Mouse (Mus musculus) kidney, embryonic 16.5 days (tissue): ENCODE data around the gene Fggy. TPM values are rescaled to one million over a fixed set of nuclear protein-coding genes. Genes with fewer than 3 reads are reported as not detected.

Experiments
- ATAC-seq: fragments of 200-750 bp; cut with Nextera tagmentation; 2 replicates; pipeline ENCODE4 v1.8.0; 2017; ENCODE audit warnings: moderate TSS enrichment; ENCODE audit not compliant: low FRiP score, low TSS enrichment
- H3K27ac ChIP-seq: fragments of 300-500 bp; sonication (generic); 2 replicates; pipeline ENCODE4 v1.5.1; 2014; ENCODE audit warnings: low read length
- H3K27me3 ChIP-seq: fragments of 300-500 bp; sonication (generic); 2 replicates; pipeline ENCODE4 v1.6.1; 2014; ENCODE audit warnings: low read length, control low read depth, mixed read lengths; ENCODE audit not compliant: insufficient read depth
- H3K36me3 ChIP-seq: fragments of 300-500 bp; sonication (generic); 2 replicates; pipeline ENCODE4 v1.6.1; 2014; ENCODE audit warnings: low read length, control low read depth, mixed read lengths; ENCODE audit not compliant: insufficient read depth
- H3K4me1 ChIP-seq: fragments of 300-500 bp; sonication (generic); 2 replicates; pipeline ENCODE4 v1.6.1; 2014; ENCODE audit warnings: low read length, control low read depth, mixed read lengths; ENCODE audit not compliant: insufficient read depth
- H3K4me2 ChIP-seq: fragments of 300-500 bp; sonication (generic); replicated peaks from 2 replicates; pipeline ENCODE4 v1.6.1; 2014; ENCODE audit warnings: low read depth, low read length
- H3K4me3 ChIP-seq: fragments of 300-500 bp; sonication (generic); 2 replicates; pipeline ENCODE4 v1.5.1; 2014; ENCODE audit warnings: mild to moderate bottlenecking, low read length
- H3K9ac ChIP-seq: fragments of 300-500 bp; sonication (generic); replicated peaks from 2 replicates; pipeline ENCODE4 v1.6.1; 2014; ENCODE audit warnings: low read length
- H3K9me3 ChIP-seq: fragments of 300-500 bp; sonication (generic); 2 replicates; pipeline ENCODE4 v1.6.1; 2016; ENCODE audit warnings: low read length, control low read depth
- WGBS: fragments of 180-500 bp; shearing (Covaris S2); extraction: QIAGEN DNeasy Blood & Tissue Kit; methylation state at CpG from one replicate; pipeline ENCODE4 v1.1.7; 2014; 5-methylcytosine and 5-hydroxymethylcytosine counted together
- polyA plus RNA-seq: library from polyadenylated mRNA; unstranded; fragments of >200 nt; fragmentation: Nextera tagmentation; extraction: Ambion mirVana; gene quantifications from 2 replicates; pipeline ENCODE4 v1.2.1, GENCODE M21; 2015

The Fggy gene
- polyA plus RNA-seq, 1 experiment from 2014 or later: 42.7 TPM

DNA sequence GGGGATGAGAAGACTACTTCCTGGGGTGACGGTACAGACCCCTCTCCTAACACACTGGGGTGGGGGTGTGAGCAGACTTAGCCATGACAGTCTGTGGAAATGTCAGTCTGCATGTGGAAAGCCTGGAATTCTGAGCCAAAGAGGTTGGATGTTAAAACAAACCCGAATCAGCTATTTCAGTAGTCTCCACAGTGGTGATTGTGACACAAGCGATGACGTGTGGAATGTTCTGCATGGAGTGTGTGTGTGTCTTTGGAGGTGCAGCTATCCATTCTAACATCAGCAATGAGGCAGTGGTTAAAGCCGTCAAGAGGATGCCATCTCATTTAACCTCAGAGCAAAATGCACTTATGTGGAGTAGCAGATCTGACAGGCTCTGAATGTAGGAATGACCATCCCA, 192.9 kb downstream of the Fggy start:
- Histone ChIP-seq H3K4me3 (no peak overlapping the region), H3K36me3 (no peaks in the 10 kb centered on the region), H3K4me1 (no peaks in the 10 kb centered on the region), H3K27me3 (no peaks in the 10 kb centered on the region), H3K9ac (no peak overlapping the region), H3K27ac (no peak overlapping the region), H3K9me3 (no peaks in the 10 kb centered on the region), H3K4me2 (no peak overlapping the region)
- 84% methylated on average over 5 of the region's 5 CpGs for WGBS
- ATAC-seq: no peak

DNA sequence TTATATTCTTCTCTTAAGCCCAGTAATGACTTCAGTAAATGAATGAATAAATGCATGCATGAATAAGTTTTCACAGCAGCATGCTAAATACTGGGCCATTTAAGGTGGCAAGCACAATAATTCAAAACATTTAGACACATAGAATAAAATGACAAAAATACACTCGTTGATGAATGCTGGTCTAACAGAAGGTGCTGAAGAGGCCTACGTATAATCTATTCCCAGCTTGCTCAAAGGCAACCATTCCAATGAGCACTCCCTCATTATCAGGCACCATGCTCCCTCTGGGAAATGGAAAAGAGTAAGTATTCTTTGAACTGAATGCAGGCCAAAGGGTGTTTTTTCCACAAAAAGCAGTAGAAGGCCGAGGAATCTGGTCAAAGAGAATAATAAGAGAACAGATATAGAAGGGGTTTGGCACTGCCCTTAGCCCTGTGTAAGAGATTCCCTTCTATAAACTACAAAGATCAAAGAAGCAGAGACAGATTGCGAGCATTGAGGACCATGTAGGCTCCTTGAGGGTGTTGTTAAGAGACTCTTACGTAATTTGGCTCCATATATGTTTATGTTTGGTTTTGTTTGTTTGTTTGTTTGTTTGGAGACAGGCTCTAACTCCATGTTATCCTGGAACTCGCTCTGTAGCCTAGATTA, 195.4 kb downstream of the Fggy start:
- 85% methylated on average over 6 of the region's 6 CpGs for WGBS
- H3K9ac ChIP-seq: no peak overlapping the region
- ATAC-seq: no peak
- no peak overlapping the region for H3K4me2 ChIP-seq
- H3K4me1 ChIP-seq: no peaks in the 10 kb centered on the region
- no peaks in the 10 kb centered on the region for H3K27me3 ChIP-seq
- H3K4me3 ChIP-seq: no peak overlapping the region
- H3K9me3 ChIP-seq: no peaks in the 10 kb centered on the region
- no peaks in the 10 kb centered on the region for H3K36me3 ChIP-seq
- H3K27ac ChIP-seq: no peak overlapping the region

DNA sequence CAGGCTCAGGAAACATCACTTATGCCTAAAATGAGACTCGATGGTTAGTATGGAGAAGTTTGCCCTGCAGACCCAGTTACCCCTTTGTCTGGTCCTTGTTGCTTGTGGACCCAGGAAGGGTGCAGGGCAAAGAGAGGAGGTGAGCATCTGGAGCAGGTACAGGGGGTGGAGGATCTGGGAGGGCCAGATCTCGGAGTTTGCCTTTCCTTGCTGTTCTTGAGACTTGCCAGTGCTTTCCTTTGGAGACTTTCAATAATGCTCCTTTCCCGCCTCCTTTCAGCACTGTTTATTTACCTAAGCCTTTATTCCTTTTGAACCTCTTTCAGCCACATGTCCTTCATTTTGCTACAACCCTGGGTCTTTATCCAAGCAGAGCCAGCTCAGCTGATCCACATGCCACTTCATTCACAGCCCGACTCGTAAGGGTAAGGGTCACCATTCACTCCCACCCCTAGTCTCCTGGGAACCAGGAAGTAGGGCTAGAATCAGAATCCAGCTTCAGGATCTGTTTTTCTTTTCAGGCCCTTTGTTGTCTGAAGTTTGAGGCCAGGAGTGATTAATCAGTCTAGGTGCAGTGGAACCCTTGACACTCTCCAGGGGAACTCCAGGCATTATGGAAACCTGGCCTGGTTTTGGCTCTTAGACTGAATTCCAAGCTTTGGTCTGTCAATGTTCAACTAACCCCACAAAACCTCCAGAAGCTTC, 201.9 kb downstream of the Fggy start:
- ATAC-seq: peak; percentile 90
- Histone ChIP-seq H3K27me3 (no peaks in the 10 kb centered on the region), H3K9ac (no peak overlapping the region), H3K4me1 (peaks cover 10% of the 10 kb centered on the region; the same call in 1 of the 2 replicates), H3K27ac (peak overlapping the region; percentile 79), H3K4me2 (no peak overlapping the region), H3K36me3 (no peaks in the 10 kb centered on the region), H3K9me3 (no peaks in the 10 kb centered on the region), H3K4me3 (no peak overlapping the region)
- 42% methylated on average over 5 of the region's 5 CpGs for WGBS

DNA sequence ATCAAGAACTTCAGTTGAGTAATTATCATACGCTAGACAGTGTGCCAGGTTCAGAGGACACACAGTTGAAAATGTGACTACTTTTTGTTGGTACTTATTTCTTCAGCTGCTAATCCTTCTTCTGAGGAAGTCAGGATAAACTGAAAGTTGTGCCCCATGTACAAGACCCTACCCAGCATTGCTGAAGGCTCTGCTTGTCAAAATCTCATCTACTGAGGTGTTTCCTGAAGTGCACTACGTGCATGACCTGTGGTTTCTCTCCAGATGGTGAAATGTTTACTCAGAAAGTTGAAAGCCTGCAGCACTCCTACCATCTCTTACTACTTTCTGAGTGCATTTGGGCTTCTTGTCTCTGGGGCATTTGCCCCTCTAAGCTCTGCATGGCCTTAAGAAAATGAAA, 208.1 kb downstream of the Fggy start:
- no peaks in the 10 kb centered on the region for H3K9me3 ChIP-seq
- no peak for ATAC-seq
- WGBS: 70% methylated on average over 2 of the region's 2 CpGs
- H3K4me3 ChIP-seq: no peak overlapping the region
- H3K36me3 ChIP-seq: no peaks in the 10 kb centered on the region
- H3K9ac ChIP-seq: no peak overlapping the region
- no peaks in the 10 kb centered on the region for H3K4me1 ChIP-seq
- H3K27me3 ChIP-seq: no peaks in the 10 kb centered on the region
- no peak overlapping the region for H3K27ac ChIP-seq
- no peak overlapping the region for H3K4me2 ChIP-seq

DNA sequence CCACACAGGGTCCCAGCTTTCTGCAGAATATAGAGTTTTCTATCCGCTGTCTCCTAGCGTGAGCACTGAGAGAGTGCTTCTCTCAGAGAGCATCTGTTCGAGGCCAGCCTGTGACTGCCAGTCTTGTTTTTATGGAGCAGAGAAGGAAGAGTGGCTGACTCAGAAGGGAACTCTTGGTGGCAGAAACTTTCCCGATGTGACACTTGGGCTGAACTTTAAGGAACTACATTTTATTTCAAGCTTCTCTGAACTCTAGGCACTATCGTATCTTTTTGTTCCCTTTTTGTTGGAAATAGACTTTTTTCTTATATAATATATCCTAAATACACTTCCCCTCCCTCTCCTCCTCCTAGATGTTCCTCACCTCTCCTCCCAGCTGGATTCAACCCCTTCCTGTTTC, 213.2 kb downstream of the Fggy start:
- Histone ChIP-seq H3K4me1 (peaks cover 17% of the 10 kb centered on the region; the same call in 1 of the 2 replicates), H3K36me3 (no peaks in the 10 kb centered on the region), H3K27me3 (no peaks in the 10 kb centered on the region), H3K9ac (no peak overlapping the region), H3K4me2 (no peak overlapping the region), H3K9me3 (no peaks in the 10 kb centered on the region), H3K27ac (no peak overlapping the region), H3K4me3 (no peak overlapping the region)
- no peak for ATAC-seq
- WGBS: 80% methylated on average over 5 of the region's 5 CpGs

DNA sequence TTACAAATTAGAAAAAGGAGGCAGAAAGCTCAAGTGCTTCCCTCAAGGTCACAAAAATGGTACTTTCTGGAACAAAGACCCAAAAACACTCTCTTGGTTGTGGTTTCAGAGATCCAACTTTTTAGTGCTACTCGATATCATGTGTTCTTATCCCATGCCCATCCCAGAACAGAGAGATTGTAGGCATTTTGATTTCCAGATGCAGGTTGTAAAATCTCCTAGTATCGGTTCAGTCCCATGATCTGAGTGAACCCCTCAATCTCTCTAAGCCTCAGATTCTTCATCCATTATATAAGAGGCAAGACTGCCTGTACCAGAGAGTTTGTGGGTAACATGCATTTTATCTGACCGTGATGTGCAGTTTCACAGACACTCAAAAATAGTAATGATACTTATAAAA, 214.2 kb downstream of the Fggy start:
- Histone ChIP-seq H3K27ac (peak overlapping the region; percentile 74), H3K27me3 (no peaks in the 10 kb centered on the region), H3K9me3 (no peaks in the 10 kb centered on the region), H3K4me1 (peaks cover 17% of the 10 kb centered on the region; the same call in 1 of the 2 replicates), H3K9ac (no peak overlapping the region), H3K4me3 (no peak overlapping the region), H3K4me2 (no peak overlapping the region), H3K36me3 (no peaks in the 10 kb centered on the region)
- no peak for ATAC-seq
- 81% methylated on average over 3 of the region's 3 CpGs for WGBS

DNA sequence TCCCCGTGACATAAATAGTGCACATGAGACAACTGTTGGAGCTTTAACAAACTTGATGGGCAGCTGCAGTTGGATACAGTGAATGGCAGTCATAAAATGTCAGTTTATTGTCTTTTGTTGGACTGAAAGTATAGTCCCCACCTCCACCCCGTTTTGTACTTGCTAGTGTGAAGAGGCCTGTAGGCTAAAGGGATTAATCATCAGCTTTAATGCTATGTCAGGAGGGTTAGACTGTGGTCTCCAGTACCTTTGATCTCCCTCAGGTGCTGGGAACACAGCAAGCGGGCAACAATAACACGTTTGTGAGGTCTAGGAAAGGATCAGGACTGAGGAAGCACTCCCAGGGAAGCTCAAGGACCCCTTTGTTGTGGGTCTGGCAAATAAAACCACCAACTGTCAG, 214.6 kb downstream of the Fggy start:
- no peaks in the 10 kb centered on the region for H3K36me3 ChIP-seq
- H3K9ac ChIP-seq: no peak overlapping the region
- H3K27me3 ChIP-seq: no peaks in the 10 kb centered on the region
- H3K27ac ChIP-seq: peak overlapping the region; percentile 79
- H3K4me1 ChIP-seq: peaks cover 17% of the 10 kb centered on the region; the same call in 1 of the 2 replicates
- WGBS: 31% methylated on average over 4 of the region's 4 CpGs
- no peak overlapping the region for H3K4me2 ChIP-seq
- peak; percentile 85 for ATAC-seq
- no peaks in the 10 kb centered on the region for H3K9me3 ChIP-seq
- no peak overlapping the region for H3K4me3 ChIP-seq

DNA sequence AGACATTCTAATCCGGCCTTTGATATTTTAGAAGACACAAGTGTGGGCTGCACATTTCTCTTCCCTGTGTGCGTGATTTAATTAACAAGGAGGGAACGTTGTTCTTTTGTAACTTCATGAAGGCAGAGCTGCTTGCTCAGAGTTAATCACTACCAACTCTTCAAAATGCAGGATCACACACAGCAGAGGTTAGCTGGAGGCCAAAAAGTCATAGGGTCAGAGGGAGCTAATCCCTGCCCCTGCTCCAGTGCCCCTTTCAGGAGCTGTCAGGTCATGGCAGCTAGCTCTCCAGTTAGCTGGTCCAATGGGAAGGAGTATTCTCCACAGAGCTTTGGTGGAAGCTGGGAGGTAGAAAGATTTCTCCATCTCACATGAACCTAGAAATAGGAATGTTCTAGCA, 215.4 kb downstream of the Fggy start:
- ATAC-seq: peak; percentile 89
- WGBS: 43% methylated on average over 3 of the region's 3 CpGs

DNA sequence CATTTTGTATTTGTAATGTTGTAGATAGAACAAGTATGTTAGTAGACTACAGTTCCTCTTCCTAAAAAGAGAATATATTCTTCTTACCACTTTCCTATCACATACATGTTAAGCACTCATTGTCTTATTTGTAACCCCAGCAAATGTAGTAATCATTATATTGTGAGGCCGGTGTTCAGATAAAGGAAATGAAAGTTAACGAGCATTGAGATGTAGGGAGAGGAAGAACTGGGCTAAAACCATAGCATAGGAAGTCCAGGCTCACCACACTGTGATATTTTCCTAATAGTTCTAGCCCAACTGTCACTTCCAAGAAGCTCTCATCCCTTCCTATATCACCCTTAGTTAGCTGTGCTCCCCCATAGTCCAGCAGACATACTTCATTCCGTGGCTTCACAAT, 218.3 kb downstream of the Fggy start:
- WGBS: 91% methylated on average over 3 of the region's 3 CpGs
- H3K36me3 ChIP-seq: no peaks in the 10 kb centered on the region
- peaks cover 17% of the 10 kb centered on the region; the same call in 1 of the 2 replicates for H3K4me1 ChIP-seq
- no peaks in the 10 kb centered on the region for H3K27me3 ChIP-seq
- no peak overlapping the region for H3K4me3 ChIP-seq
- no peak overlapping the region for H3K4me2 ChIP-seq
- no peak for ATAC-seq
- no peaks in the 10 kb centered on the region for H3K9me3 ChIP-seq
- H3K9ac ChIP-seq: no peak overlapping the region
- H3K27ac ChIP-seq: no peak overlapping the region

More for the DNA sequence above, 215.4 kb downstream of the Fggy start:
- H3K4me2 ChIP-seq: no peak overlapping the region
- no peak overlapping the region for H3K4me3 ChIP-seq
- H3K4me1 ChIP-seq: peaks cover 17% of the 10 kb centered on the region; the same call in 1 of the 2 replicates
- peak overlapping the region; percentile 79 for H3K27ac ChIP-seq
- no peak overlapping the region for H3K9ac ChIP-seq
- H3K36me3 ChIP-seq: no peaks in the 10 kb centered on the region
- no peaks in the 10 kb centered on the region for H3K9me3 ChIP-seq
- no peaks in the 10 kb centered on the region for H3K27me3 ChIP-seq

DNA sequence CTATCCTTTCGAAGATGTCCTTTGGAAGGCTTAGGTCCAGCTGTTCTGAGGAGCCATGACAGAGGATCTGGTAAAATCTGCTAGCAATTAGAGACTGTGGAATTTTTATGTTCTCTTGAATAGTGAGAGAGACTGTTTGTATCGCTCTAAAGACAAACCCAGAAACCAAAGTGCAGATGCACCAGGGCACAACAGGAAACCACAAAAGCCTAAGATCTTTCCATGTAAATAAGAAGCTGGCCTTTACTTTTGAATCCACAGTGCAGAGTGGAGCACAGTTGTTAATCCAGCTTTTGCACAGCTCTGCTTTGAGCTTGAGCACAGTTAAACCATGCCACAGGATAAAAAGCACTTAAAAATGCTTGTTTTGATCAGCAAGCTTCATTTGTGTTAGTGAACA, 220.5 kb downstream of the Fggy start:
- no peak overlapping the region for H3K4me3 ChIP-seq
- ATAC-seq: no peak
- H3K9me3 ChIP-seq: no peaks in the 10 kb centered on the region
- H3K9ac ChIP-seq: no peak overlapping the region
- H3K36me3 ChIP-seq: no peaks in the 10 kb centered on the region
- no peaks in the 10 kb centered on the region for H3K27me3 ChIP-seq
- no peak overlapping the region for H3K27ac ChIP-seq
- H3K4me2 ChIP-seq: no peak overlapping the region
- H3K4me1 ChIP-seq: 0 out of 2 replicates have a peak, but pooled peaks cover 2% of the 10 kb centered on the region
- WGBS: 68% methylated on average over 2 of the region's 2 CpGs
